ENCODE assay signal across 18 mouse cellular contexts in the genomic region with DNA sequence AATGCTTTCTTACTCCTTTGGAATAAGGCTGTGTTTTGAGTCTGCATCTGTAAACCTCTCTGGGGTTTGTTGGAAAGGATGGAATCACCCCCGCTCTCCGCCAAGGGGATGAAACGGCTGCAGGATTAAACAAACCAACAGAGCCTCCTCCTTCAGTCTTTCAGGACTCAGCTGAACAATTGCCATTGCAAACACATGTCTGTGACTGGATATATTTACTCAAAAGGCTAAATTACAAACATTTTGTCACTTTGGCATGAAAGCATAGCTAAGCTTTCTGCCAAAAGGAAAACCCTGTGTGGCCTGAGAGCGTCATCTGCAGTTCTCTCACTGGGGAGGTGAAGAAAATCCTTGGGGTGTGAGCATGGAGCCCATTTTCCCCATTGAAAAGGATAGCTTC.
A peak's percentile ranks its signal among the peaks of the same experiment; 100 is the strongest.
DNase-seq lines count a peak whose midpoint lies in the region; ATAC-seq lines count a peak whose summit lies in the region.
"Had no signal": no experiment of that assay in that cellular context is flagged by ENCODE, and none has a peak within 500 bp of the region (broad histone marks: within the 10 kb centered on the region; RNA-seq: fewer than 3 reads in every experiment).

No protein-coding gene starts in this region.

- peak; percentile 42 for DNase-seq in heart, adult 11 months
- no peak for DNase-seq in heart, postnatal 4 days
- DNase-seq in lung, postnatal 10 days = peak; percentile 66
- no peak for DNase-seq in lung, postnatal 25 days (ENCODE audit: low spot score)
- peak; percentile 10 for DNase-seq in lung, postnatal 14 days
- no peak for DNase-seq in retina, postnatal 1 day
- DNase-seq: adrenal gland, adult 8-10 months; adrenal gland, postnatal 36 days; cerebellum, adult 11 months; cerebellum, adult 9-10 months; cerebellum, postnatal 25 days; gastrocnemius, adult 2 months; gastrocnemius, postnatal 25 days; heart, postnatal 36 days had no signal

- no peak for ATAC-seq in megakaryocyte progenitor cell, adult 5-6 weeks (replicated peaks; ENCODE audit: poor library complexity)
- ATAC-seq: forebrain, embryonic 16.5 days; hindbrain, embryonic 16.5 days; inflammation-experienced regulatory T-cells, adult 6 months had no signal

Comparison
In these comparisons a context has a peak if more than half of its experiments do, and no peak if none do; other contexts are left out.
1. DNase-seq: peak in heart, adult 11 months (single experiment), lung, postnatal 10 days (single experiment) and lung, postnatal 14 days (single experiment); none in heart, postnatal 4 days (single experiment), lung, postnatal 25 days (single experiment) and retina, postnatal 1 day (single experiment).